Comparison of ENCODE assay signal across 23 mouse cellular contexts in genomic region chr10:126485129-126485528, GRCm38 (mm10).
"Had no signal": no experiment of that assay in that cellular context is flagged by ENCODE, and none has a peak within 500 bp of the region (broad histone marks: within the 10 kb centered on the region; RNA-seq: fewer than 3 reads in every experiment).

No protein-coding gene starts in this region.

- H3K27me3 ChIP-seq: limb, embryonic 12.5 days; limb, embryonic 15.5 days; midbrain, embryonic 12.5 days; midbrain, embryonic 15.5 days; neural tube, embryonic 12.5 days; neural tube, embryonic 15.5 days; stomach, embryonic 15.5 days had no signal

- H3K9ac ChIP-seq: limb, embryonic 12.5 days; limb, embryonic 15.5 days; liver, embryonic 14.5 days; liver, postnatal 0 days; lung, embryonic 14.5 days; midbrain, embryonic 12.5 days; midbrain, embryonic 15.5 days; neural tube, embryonic 12.5 days; neural tube, embryonic 15.5 days; stomach, embryonic 15.5 days had no signal

- H3K36me3 ChIP-seq: limb, embryonic 12.5 days; limb, embryonic 15.5 days; midbrain, embryonic 12.5 days; midbrain, embryonic 15.5 days; neural tube, embryonic 12.5 days; neural tube, embryonic 15.5 days; stomach, embryonic 15.5 days had no signal

- H3K9me3 ChIP-seq: limb, embryonic 15.5 days; neural tube, embryonic 15.5 days; stomach, embryonic 15.5 days had no signal

- H3K4me2 ChIP-seq: limb, embryonic 12.5 days; limb, embryonic 15.5 days; liver, embryonic 11.5 days; lung, embryonic 14.5 days; midbrain, embryonic 12.5 days; midbrain, embryonic 15.5 days; neural tube, embryonic 12.5 days; neural tube, embryonic 15.5 days; stomach, embryonic 15.5 days had no signal

- DNase-seq: kidney, adult 18-20 months; kidney, postnatal 10 days; kidney, postnatal 36 days; layer of hippocampus, postnatal 36 days; liver, postnatal 0 days; lung, embryonic 14.5 days; spleen, adult 18-20 months; thymus, adult 18-20 months; thymus, postnatal 14 days; thymus, postnatal 4 days had no signal

- H3K4me3 ChIP-seq: limb, embryonic 12.5 days; limb, embryonic 15.5 days; midbrain, embryonic 12.5 days; midbrain, embryonic 15.5 days; neural tube, embryonic 12.5 days; neural tube, embryonic 15.5 days; stomach, embryonic 15.5 days had no signal

- ATAC-seq: inflammation-experienced regulatory T-cells, adult 6 months; intestine, embryonic 16.5 days; liver, postnatal 0 days; lung, postnatal 0 days; midbrain, embryonic 15.5 days had no signal

- H3K4me1 ChIP-seq: limb, embryonic 12.5 days; limb, embryonic 15.5 days; midbrain, embryonic 12.5 days; midbrain, embryonic 15.5 days; neural tube, embryonic 12.5 days; neural tube, embryonic 15.5 days; stomach, embryonic 15.5 days had no signal

- H3K27ac ChIP-seq: limb, embryonic 12.5 days; limb, embryonic 15.5 days; liver, embryonic 14.5 days; macrophage; midbrain, embryonic 12.5 days; midbrain, embryonic 15.5 days; neural tube, embryonic 12.5 days; neural tube, embryonic 15.5 days; stomach, embryonic 15.5 days had no signal
